Mouse (Mus musculus) brain, embryonic 14.5 days (tissue): ENCODE data around the gene Crnkl1. TPM values are rescaled to one million over a fixed set of nuclear protein-coding genes. Genes with fewer than 3 reads are reported as not detected.
"Not testable (repeated sequence)": the region's sequence is repeated elsewhere in the genome, so short reads cannot be mapped to it uniquely, and the experiment has no call there.

ENCODE experiments used
- DNase-seq: peaks from one replicate; pipeline ENCODE4 v3.0.0-alpha.2; 2011; ENCODE audit warnings: low read depth
- CTCF ChIP-seq: fragments of 200-500 bp; IDR thresholded peaks from 2 replicates; pipeline ENCODE4 v1.5.1; 2012; ENCODE audit warnings: inconsistent platforms, mild to moderate bottlenecking, moderate library complexity, borderline replicate concordance; ENCODE audit not compliant: insufficient read depth, insufficient read length; ENCODE audit errors: extremely low read depth
- POLR2A ChIP-seq: fragments of 200-500 bp; IDR thresholded peaks from 2 replicates; pipeline ENCODE4 v1.6.1; 2012; ENCODE audit warnings: mild to moderate bottlenecking, inconsistent platforms, borderline replicate concordance; ENCODE audit not compliant: poor library complexity, insufficient read depth, insufficient read length, severe bottlenecking; ENCODE audit errors: extremely low read depth
- polyA plus RNA-seq: library from polyadenylated mRNA; depleted of rRNA; stranded (reverse); fragments of >200 nt; gene quantifications from 2 replicates; pipeline ENCODE4 v1.2.3, GENCODE M21; 2012

The Crnkl1 gene
- polyA plus RNA-seq, 1 experiment = 17.7 TPM

- TF ChIP-seq CTCF = no peak
- TF ChIP-seq POLR2A = no peak
- DNase-seq = no peak
These were observed 30.7 kb downstream of the Crnkl1 start for GRCm38 (mm10) chr2:145903983-145904616.

GRCm38 (mm10) chr2:145903061-145903901, 31.5 kb downstream of the Crnkl1 start:
- peak; percentile 96 for DNase-seq
- TF ChIP-seq CTCF (peak; percentile 69), POLR2A (peak; percentile 90)

GRCm38 (mm10) chr2:145901861-145902260, 33.0 kb downstream of the Crnkl1 start, which contains the start of gene Naa20:
Gene Naa20, plus strand, starts transcription at chr2:145902099.
- TF ChIP-seq POLR2A = no peak
- TF ChIP-seq CTCF = no peak
- DNase-seq = no peak

- not testable (repeated sequence) for DNase-seq
These were observed 34.5 kb downstream of the Crnkl1 start for GRCm38 (mm10) chr2:145900318-145900717.

- no peak for TF ChIP-seq CTCF
- no peak for TF ChIP-seq POLR2A
- DNase-seq = no peak
These were observed 36.7 kb downstream of the Crnkl1 start for GRCm38 (mm10) chr2:145898106-145898505.

GRCm38 (mm10) chr2:145893756-145894155, 41.1 kb downstream of the Crnkl1 start:
- no peak for TF ChIP-seq CTCF
- no peak for TF ChIP-seq POLR2A

GRCm38 (mm10) chr2:145890571-145890970, 44.2 kb downstream of the Crnkl1 start:
- TF ChIP-seq POLR2A (no peak), CTCF (no peak)
- no peak for DNase-seq

More at GRCm38 (mm10) chr2:145893756-145894155, 41.1 kb downstream of the Crnkl1 start:
- no peak for DNase-seq

GRCm38 (mm10) chr2:145888766-145889480, 45.9 kb downstream of the Crnkl1 start:
- TF ChIP-seq POLR2A (no peak), CTCF (no peak)
- DNase-seq = no peak

GRCm38 (mm10) chr2:145887937-145888765, 46.7 kb downstream of the Crnkl1 start:
- no peak for TF ChIP-seq POLR2A
- TF ChIP-seq CTCF = peak; percentile 48; the same call in 1 of the 2 replicates
- DNase-seq = peak; percentile 35

GRCm38 (mm10) chr2:145884913-145885785, 49.7 kb downstream of the Crnkl1 start:
- no peak for TF ChIP-seq POLR2A
- TF ChIP-seq CTCF = no peak
- no peak for DNase-seq
